Mouse (Mus musculus): ENCODE measurements around the gene Pcgf5. TPM values are rescaled to one million over a fixed set of nuclear protein-coding genes. Genes with fewer than 3 reads are reported as not detected.

The Pcgf5 gene
- total RNA-seq, 2 experiments from 2014 or later, result 60.2 to 62.1 TPM

GRCm38 (mm10) chr19:36495555-36495954, 147.4 kb downstream of the Pcgf5 start:
- no peak for DNase-seq

- DNase-seq, result no peak
These were observed 148.4 kb downstream of the Pcgf5 start for GRCm38 (mm10) chr19:36496532-36496931.

- no peak for DNase-seq
These were observed 149.0 kb downstream of the Pcgf5 start for GRCm38 (mm10) chr19:36497067-36497466.

- no peak for DNase-seq
These were observed 149.6 kb downstream of the Pcgf5 start for GRCm38 (mm10) chr19:36497744-36498143.

GRCm38 (mm10) chr19:36504716-36505115, 156.6 kb downstream of the Pcgf5 start:
- DNase-seq, result no peak

Other genes with a start within 250 kb of the Pcgf5 start
- gene Ankrd1, start 228.2 kb upstream of the Pcgf5 start, total RNA-seq (2021), result 1,000 to 10,000 TPM; 1,138 to 1,271 TPM
- gene Hectd2, start 206.3 kb downstream of the Pcgf5 start, total RNA-seq (2021), result 1 to 10 TPM; 7.2 to 9.3 TPM